Comparison of ENCODE assay signal across 9 mouse cellular contexts in the genomic region with DNA sequence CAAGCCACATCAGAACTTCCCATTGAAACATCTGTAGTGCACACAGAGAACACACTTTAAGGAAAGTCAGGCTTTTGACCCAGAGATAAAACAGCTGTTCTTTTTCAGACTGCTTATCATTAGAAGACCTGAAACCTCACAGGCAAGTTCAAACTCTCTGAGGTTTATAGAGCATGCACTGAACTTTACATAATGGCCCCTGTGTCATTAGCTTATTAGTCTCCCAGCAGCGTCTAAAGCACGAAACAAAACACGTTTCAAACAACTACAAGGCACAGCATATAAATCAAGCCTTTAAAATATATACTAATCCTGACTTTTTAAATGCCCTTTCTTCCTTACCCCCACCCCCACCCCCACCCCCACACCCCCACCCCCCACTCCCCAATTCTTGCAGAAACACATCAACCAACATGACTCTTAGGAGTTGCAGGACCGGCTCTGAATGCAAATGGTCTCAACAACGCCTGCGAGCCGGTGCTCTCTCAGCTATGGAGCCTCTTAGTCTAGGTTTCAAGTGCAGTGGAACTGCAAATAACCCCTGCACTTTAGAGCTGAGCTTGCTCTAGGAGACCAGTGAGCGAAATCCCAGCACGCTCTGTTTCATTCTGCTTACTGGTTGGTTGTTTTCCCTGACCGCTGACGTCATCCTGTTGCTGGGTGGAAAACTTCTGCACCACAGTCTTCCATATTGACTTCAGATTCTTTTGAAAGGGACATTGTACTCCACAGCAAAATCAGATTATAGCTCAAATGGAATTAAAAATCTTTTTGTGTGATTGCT. TPM values are rescaled to one million over a fixed set of nuclear protein-coding genes. Genes with fewer than 3 reads are reported as not detected.
A peak's percentile ranks its signal among the peaks of the same experiment; 100 is the strongest.
DNase-seq lines count a peak whose midpoint lies in the region; ATAC-seq and TF ChIP-seq lines count a peak whose summit lies in the region.
"Had no signal": no experiment of that assay in that cellular context is flagged by ENCODE, and none has a peak within 500 bp of the region (broad histone marks: within the 10 kb centered on the region; RNA-seq: fewer than 3 reads in every experiment).

No protein-coding gene starts in this region.

- no peaks in the 10 kb centered on the region for H3K27me3 ChIP-seq in hindbrain, embryonic 11.5 days (ENCODE audit: control insufficient read depth, insufficient read depth, low read length)

- DNase-seq in gastrocnemius, postnatal 14 days = peak; percentile 19
- DNase-seq in gastrocnemius, adult 2 months = no peak
- peak; percentile 57 for DNase-seq in embryo, embryonic 11.5 days (ENCODE audit: low read depth, low spot score)
- peak; percentile 62 for DNase-seq in hindbrain, embryonic 11.5 days (ENCODE audit: low spot score)
- DNase-seq in layer of hippocampus, adult 2 months (ENCODE audit: low spot score in 2 of 2) = peak in 1 of 2 experiments; percentile 7
- peak; percentile 82 for DNase-seq in lung, postnatal 36 days
- DNase-seq in adipocyte (ENCODE audit: low spot score) = no peak

- TF ChIP-seq CTCF in gastrocnemius, adult 2 months (IDR thresholded peaks at IDR 0.05) = no peak
- no peak for TF ChIP-seq CTCF in layer of hippocampus, adult 2 months (conservative IDR thresholded peaks at IDR 0.05)

- H3K9me3 ChIP-seq in hindbrain, embryonic 11.5 days (ENCODE audit: control insufficient read depth, low read length) = no peaks in the 10 kb centered on the region

- intact Hi-C loops in gastrocnemius, postnatal 14 days (cut with DNase I; ENCODE audit: low total_unique reads) = no loop called here
- intact Hi-C loops in gastrocnemius, adult 2 months (cut with DNase I) = no loop called here

- no peak overlapping the region for H3K9ac ChIP-seq in hindbrain, embryonic 11.5 days (ENCODE audit: low read depth, low read length)

- H3K27ac ChIP-seq in gastrocnemius, adult 2 months = no peak overlapping the region
- no peak overlapping the region for H3K27ac ChIP-seq in hindbrain, embryonic 11.5 days (ENCODE audit: low read depth, low read length)
- H3K27ac ChIP-seq in layer of hippocampus, adult 2 months = peak overlapping the region; percentile 66; the same call in 1 of the 2 replicates

- H3K36me3 ChIP-seq in hindbrain, embryonic 11.5 days (ENCODE audit: control insufficient read depth, insufficient read depth, low read length) = no peaks in the 10 kb centered on the region

- H3K4me1 ChIP-seq in hindbrain, embryonic 11.5 days (replicated peaks; ENCODE audit: control insufficient read depth, insufficient read depth, low read length) = no peaks in the 10 kb centered on the region; the same call in 1 of the 2 replicates

- WGBS in hindbrain, embryonic 11.5 days = 39% methylated on average over 11 of the region's 11 CpGs

- H3K4me2 ChIP-seq in hindbrain, embryonic 11.5 days (replicated peaks; ENCODE audit: low read depth, low read length) = no peak overlapping the region

- H3K4me3 ChIP-seq in gastrocnemius, adult 2 months = no peak overlapping the region
- no peak overlapping the region for H3K4me3 ChIP-seq in hindbrain, embryonic 11.5 days (ENCODE audit: low read depth, low read length)
- H3K4me3 ChIP-seq in layer of hippocampus, adult 2 months = no peak overlapping the region
- H3K4me3 ChIP-seq: erythroblast, embryonic 14.5 days had no signal

- ATAC-seq in hindbrain, embryonic 11.5 days (ENCODE audit: low FRiP score) = peak; percentile 67; the same call in 1 of the 2 replicates
- ATAC-seq in erythroid progenitor cell, adult 5-6 weeks (replicated peaks; ENCODE audit: low FRiP score, poor library complexity, severe bottlenecking) = no peak

RNA-seq across cellular contexts. Expression of a gene that starts 28.7 kb away (rescaled TPM):
- 10 to 100 TPM; 31.2 to 42.4 TPM for total RNA-seq in gastrocnemius, postnatal 14 days (2021)
- 10 to 100 TPM; 16.6 to 27.7 TPM for total RNA-seq in gastrocnemius, adult 2 months (2021)
- polyA plus RNA-seq in hindbrain, embryonic 11.5 days (2014; fragmentation: Nextera tagmentation; extraction: Ambion mirVana) = 19.0 and 33.4 TPM in 2 replicates
- 10 to 100 TPM; 66.8 TPM for total RNA-seq in layer of hippocampus, adult 2 months (2021)
- total RNA-seq in erythroid progenitor cell, adult 5-6 weeks (2015; ENCODE audit: low replicate concordance) = 5.9 and 7.9 TPM in 2 replicates
- total RNA-seq in erythroid progenitor cell, adult 5-6 weeks (2017; ENCODE audit: low replicate concordance) = 1.7 and 3.2 TPM in 2 replicates

Comparison
In these comparisons a context has a peak if more than half of its experiments do, and no peak if none do; other contexts are left out.
1. DNase-seq: peak in gastrocnemius, postnatal 14 days (single experiment), embryo, embryonic 11.5 days (single experiment), hindbrain, embryonic 11.5 days (single experiment) and lung, postnatal 36 days (single experiment); none in gastrocnemius, adult 2 months (single experiment) and adipocyte (single experiment).